Mouse (Mus musculus): Measurements from ENCODE around the gene Prps1l1. TPM values are rescaled to one million over a fixed set of nuclear protein-coding genes. Genes with fewer than 3 reads are reported as not detected.

Gene Prps1l1
- polyA plus RNA-seq, 1 experiment = not detected

DNA sequence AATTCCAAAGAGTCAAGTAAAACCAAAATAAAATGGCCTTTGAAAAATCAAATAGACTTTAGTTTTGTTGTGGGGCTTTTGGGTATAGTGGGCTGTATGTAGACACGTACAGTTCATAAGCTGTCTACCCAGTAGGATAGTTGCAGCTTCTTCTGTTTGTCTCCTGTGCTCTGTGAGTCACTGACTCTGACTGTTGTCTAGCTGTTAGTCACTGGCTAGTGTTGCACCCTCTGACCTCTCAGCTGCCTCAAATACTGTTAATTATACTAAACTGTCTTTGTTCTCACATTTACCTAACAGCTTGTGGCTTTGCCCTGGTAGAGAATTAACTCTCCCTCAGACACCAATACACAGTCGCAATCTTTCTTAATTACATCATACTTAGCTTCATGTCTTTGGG lies 7.3 kb downstream of the Prps1l1 start:
- no peaks in the 10 kb centered on the region for H3K36me3 ChIP-seq (ENCODE audit: control insufficient read depth, insufficient read depth, low read length)
- TF ChIP-seq CTCF (IDR thresholded peaks at IDR 0.05; ENCODE audit: extremely low read depth, insufficient read depth, insufficient read length, insufficient replicate concordance) (no peak), POLR2A (IDR thresholded peaks at IDR 0.05; ENCODE audit: low read depth, low read length) (no peak)
- DNase-seq (ENCODE audit: low read depth in 1 of 2, low spot score in 2 of 2) = no peak
- no peak overlapping the region for H3K27ac ChIP-seq (ENCODE audit: insufficient read depth, low read length)
- 88% methylated on average over 2 of the region's 2 CpGs for WGBS
- H3K4me1 ChIP-seq (ENCODE audit: control insufficient read depth, insufficient read depth, insufficient read length) = peaks cover 2% of the 10 kb centered on the region; the same call in 1 of the 2 replicates
- H3K27me3 ChIP-seq (ENCODE audit: control insufficient read depth, insufficient read depth, low read length) = no peaks in the 10 kb centered on the region
- no peak overlapping the region for H3K4me3 ChIP-seq (ENCODE audit: extremely low read depth, insufficient read depth, insufficient read length)

DNA sequence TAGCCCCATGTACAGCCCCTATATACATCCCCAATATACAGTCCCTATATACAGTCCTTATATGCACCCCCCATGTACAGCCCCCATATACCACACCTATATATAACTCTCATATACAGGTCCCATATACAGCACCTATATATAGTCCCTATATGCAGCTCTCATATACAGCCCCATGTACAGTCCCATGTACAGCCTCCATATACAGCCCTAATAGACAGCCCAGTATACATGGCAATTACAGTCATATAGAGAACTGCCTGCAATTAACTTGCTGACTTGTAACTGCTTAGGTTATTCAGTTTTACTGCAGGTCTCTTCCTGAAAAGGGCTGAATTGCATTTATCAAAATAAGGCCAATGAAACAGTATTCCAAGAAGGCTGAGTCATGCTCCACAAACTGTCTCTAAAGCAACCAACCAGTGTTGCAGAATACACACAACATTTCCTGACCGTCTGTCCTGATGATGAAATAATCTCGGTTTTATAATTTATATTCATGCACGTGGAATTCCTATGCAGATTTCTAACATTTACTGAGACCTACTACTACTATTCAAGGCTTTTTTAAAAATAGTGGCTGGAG lies 13.1 kb downstream of the Prps1l1 start:
- TF ChIP-seq POLR2A (IDR thresholded peaks at IDR 0.05; ENCODE audit: low read depth, low read length) (no peak), CTCF (IDR thresholded peaks at IDR 0.05; ENCODE audit: extremely low read depth, insufficient read depth, insufficient read length, insufficient replicate concordance) (no peak)
- WGBS = 58% methylated on average over 3 of the region's 3 CpGs
- no peak overlapping the region for H3K4me3 ChIP-seq (ENCODE audit: extremely low read depth, insufficient read depth, insufficient read length)

DNA sequence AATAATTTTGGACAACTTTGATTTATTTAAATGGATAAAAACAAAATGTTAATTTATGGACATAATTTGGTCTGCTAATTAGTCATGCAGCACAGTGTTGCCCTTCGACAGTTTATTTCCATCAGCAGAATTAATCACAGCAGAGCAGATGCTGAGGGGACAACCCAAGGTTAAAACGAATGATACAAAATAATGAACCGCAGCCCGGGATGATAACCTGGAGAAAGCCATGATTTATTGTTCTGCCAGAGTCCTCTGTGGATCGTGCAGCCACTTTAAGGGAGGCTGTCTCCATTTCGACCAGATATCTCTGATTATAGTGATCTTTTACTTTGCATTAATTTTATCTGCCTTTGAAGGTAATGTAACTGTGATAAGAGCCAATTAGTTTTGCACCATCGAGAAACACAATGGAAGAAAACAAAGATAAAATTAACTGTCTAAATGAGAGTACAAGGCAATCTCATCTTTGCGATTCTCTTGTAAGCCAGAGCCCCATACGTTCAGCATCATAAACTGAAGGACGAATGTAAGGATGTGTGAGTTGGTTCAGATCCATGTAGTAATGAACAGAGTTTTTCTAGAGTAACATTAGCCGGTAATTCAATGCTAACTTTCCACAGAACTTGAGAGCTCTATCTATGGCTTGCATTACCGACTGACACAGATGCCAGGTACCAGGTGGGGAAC lies 14.4 kb downstream of the Prps1l1 start:
- H3K27me3 ChIP-seq (ENCODE audit: control insufficient read depth, insufficient read depth, low read length) = no peaks in the 10 kb centered on the region
- no peaks in the 10 kb centered on the region for H3K36me3 ChIP-seq (ENCODE audit: control insufficient read depth, insufficient read depth, low read length)
- DNase-seq (ENCODE audit: low read depth in 1 of 2, low spot score in 2 of 2) = no peak
- no peaks in the 10 kb centered on the region for H3K4me1 ChIP-seq (ENCODE audit: control insufficient read depth, insufficient read depth, insufficient read length)
- 91% methylated on average over 12 of the region's 12 CpGs for WGBS
- no peak overlapping the region for H3K4me3 ChIP-seq (ENCODE audit: extremely low read depth, insufficient read depth, insufficient read length)
- no peak for TF ChIP-seq POLR2A (IDR thresholded peaks at IDR 0.05; ENCODE audit: low read depth, low read length)
- TF ChIP-seq CTCF (IDR thresholded peaks at IDR 0.05; ENCODE audit: extremely low read depth, insufficient read depth, insufficient read length, insufficient replicate concordance) = no peak
- no peak overlapping the region for H3K27ac ChIP-seq (ENCODE audit: insufficient read depth, low read length)

More for the DNA sequence above, 13.1 kb downstream of the Prps1l1 start:
- Histone ChIP-seq H3K27me3 (ENCODE audit: control insufficient read depth, insufficient read depth, low read length) (no peaks in the 10 kb centered on the region), H3K27ac (ENCODE audit: insufficient read depth, low read length) (no peak overlapping the region), H3K4me1 (ENCODE audit: control insufficient read depth, insufficient read depth, insufficient read length) (no peaks in the 10 kb centered on the region), H3K36me3 (ENCODE audit: control insufficient read depth, insufficient read depth, low read length) (no peaks in the 10 kb centered on the region)
- DNase-seq (ENCODE audit: low read depth in 1 of 2, low spot score in 2 of 2) = no peak

DNA sequence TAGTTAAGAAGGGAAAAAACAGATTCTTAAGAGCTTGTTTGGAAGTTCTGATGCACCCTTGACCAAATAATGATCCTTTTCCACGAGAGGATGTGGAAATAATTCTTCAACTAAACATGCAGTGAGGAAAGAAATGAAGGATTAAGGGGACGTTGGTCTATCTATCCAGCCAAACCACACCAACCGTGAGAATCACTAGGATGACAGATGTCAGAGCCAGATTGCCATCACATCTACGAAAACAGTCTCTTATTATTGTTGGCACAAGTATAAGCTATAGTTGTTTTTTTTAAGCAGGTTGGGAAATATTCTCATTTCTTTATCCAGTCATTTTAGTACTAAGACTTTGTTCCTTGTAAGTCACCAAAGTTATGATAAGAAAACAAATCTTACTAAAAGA lies 15.8 kb downstream of the Prps1l1 start:
- no peak for TF ChIP-seq CTCF (IDR thresholded peaks at IDR 0.05; ENCODE audit: extremely low read depth, insufficient read depth, insufficient read length, insufficient replicate concordance)
- TF ChIP-seq POLR2A (IDR thresholded peaks at IDR 0.05; ENCODE audit: low read depth, low read length) = no peak
- WGBS = 75% methylated on average over 4 of the region's 4 CpGs
- no peaks in the 10 kb centered on the region for H3K4me1 ChIP-seq (ENCODE audit: control insufficient read depth, insufficient read depth, insufficient read length)
- H3K27ac ChIP-seq (ENCODE audit: insufficient read depth, low read length) = no peak overlapping the region
- DNase-seq (ENCODE audit: low read depth in 1 of 2, low spot score in 2 of 2) = no peak
- H3K36me3 ChIP-seq (ENCODE audit: control insufficient read depth, insufficient read depth, low read length) = no peaks in the 10 kb centered on the region
- no peaks in the 10 kb centered on the region for H3K27me3 ChIP-seq (ENCODE audit: control insufficient read depth, insufficient read depth, low read length)
- H3K4me3 ChIP-seq (ENCODE audit: extremely low read depth, insufficient read depth, insufficient read length) = no peak overlapping the region

- H3K36me3 ChIP-seq (ENCODE audit: control insufficient read depth, insufficient read depth, low read length) = no peaks in the 10 kb centered on the region
- no peak overlapping the region for H3K27ac ChIP-seq (ENCODE audit: insufficient read depth, low read length)
- no peak overlapping the region for H3K4me3 ChIP-seq (ENCODE audit: extremely low read depth, insufficient read depth, insufficient read length)
- H3K4me1 ChIP-seq (ENCODE audit: control insufficient read depth, insufficient read depth, insufficient read length) = no peaks in the 10 kb centered on the region
- TF ChIP-seq POLR2A (IDR thresholded peaks at IDR 0.05; ENCODE audit: low read depth, low read length) = no peak
- TF ChIP-seq CTCF (IDR thresholded peaks at IDR 0.05; ENCODE audit: extremely low read depth, insufficient read depth, insufficient read length, insufficient replicate concordance) = no peak
- H3K27me3 ChIP-seq (ENCODE audit: control insufficient read depth, insufficient read depth, low read length) = no peaks in the 10 kb centered on the region
- DNase-seq (ENCODE audit: low read depth in 1 of 2, low spot score in 2 of 2) = no peak
These were observed 21.2 kb downstream of the Prps1l1 start for GRCm38 (mm10) chr12:35005748-35006147.

DNA sequence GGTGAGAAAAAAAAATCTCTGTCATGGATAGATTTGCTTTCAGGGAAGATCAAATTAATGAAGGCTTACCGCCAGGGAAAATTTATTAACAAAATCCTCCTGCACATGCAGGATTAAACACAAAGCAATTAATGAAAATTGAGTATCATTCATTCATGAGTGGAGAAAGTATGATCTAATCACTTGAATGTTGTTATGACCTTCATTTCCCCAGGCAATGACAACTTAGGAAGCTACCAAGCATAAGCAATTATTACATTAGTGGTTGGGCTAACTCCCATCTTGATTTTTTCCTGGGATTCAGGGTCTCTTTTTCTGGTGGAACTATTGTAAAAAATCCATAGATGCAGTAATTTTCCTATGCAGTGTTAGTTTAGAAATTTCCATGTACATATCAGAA lies 23.3 kb downstream of the Prps1l1 start:
- WGBS = 86% methylated on average over 1 of the region's 1 CpGs
- DNase-seq (ENCODE audit: low read depth in 1 of 2, low spot score in 2 of 2) = no peak
- H3K27me3 ChIP-seq (ENCODE audit: control insufficient read depth, insufficient read depth, low read length) = no peaks in the 10 kb centered on the region
- no peak for TF ChIP-seq POLR2A (IDR thresholded peaks at IDR 0.05; ENCODE audit: low read depth, low read length)
- no peak for TF ChIP-seq CTCF (IDR thresholded peaks at IDR 0.05; ENCODE audit: extremely low read depth, insufficient read depth, insufficient read length, insufficient replicate concordance)
- H3K4me3 ChIP-seq (ENCODE audit: extremely low read depth, insufficient read depth, insufficient read length) = no peak overlapping the region
- no peak overlapping the region for H3K27ac ChIP-seq (ENCODE audit: insufficient read depth, low read length)
- no peaks in the 10 kb centered on the region for H3K36me3 ChIP-seq (ENCODE audit: control insufficient read depth, insufficient read depth, low read length)
- H3K4me1 ChIP-seq (ENCODE audit: control insufficient read depth, insufficient read depth, insufficient read length) = no peaks in the 10 kb centered on the region
